Mouse (Mus musculus) subcutaneous adipose tissue, adult 2 months (tissue): ENCODE data around the gene Vps72. TPM values are rescaled to one million over a fixed set of nuclear protein-coding genes. Genes with fewer than 3 reads are reported as not detected.

Experiments used
- polyA plus RNA-seq: library from polyadenylated mRNA; depleted of rRNA; stranded (reverse); fragments of >200 nt; gene quantifications from 2 replicates; pipeline ENCODE4 v1.2.3, GENCODE M21; 2012; ENCODE audit warnings: low replicate concordance; rRNA removed

Vps72 gene
- polyA plus RNA-seq, result 47.2 and 66.3 TPM in 2 replicates

DNA sequence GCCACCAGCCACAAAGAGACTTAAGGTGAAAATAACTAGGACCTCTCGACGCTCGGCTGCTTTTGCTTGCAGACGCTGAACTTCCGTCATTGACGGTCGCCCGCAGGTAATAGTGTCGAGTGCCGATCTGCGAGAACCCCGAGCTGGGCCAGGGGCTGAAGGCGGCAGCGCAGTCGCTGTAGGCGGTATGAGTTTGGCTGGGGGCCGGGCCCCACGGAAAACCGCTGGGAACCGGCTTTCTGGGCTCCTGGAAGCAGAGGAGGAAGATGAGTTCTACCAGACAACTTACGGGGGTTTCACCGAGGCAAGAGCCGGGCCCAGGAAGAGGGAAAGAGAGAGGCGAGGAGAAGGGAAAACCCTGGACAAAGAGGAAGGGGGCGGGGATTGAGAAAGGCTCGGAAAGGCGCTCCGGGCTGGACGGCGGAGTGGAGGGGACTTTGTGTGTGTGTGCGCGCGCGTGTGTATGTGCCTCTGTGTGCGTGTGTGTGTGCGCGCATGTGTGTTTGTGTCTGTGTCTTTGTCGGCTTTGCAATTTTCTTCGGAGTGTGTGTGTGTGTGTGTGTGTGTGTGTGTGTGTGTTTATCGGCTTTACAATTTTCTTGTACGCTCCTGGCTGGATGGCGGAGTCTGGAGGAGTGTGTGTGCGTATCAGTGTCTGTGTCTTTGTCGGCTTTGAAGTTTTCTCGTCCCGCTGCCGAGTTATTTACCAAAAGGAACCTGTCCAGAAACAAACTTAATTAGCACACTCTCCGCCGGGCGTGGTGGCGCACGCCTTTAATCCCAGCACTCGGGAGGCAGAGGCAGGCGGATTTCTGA is at the start of gene Vps72:
TSS of gene Vps72 (plus strand) at position 112 of the 816 bp plus-strand sequence.

DNA sequence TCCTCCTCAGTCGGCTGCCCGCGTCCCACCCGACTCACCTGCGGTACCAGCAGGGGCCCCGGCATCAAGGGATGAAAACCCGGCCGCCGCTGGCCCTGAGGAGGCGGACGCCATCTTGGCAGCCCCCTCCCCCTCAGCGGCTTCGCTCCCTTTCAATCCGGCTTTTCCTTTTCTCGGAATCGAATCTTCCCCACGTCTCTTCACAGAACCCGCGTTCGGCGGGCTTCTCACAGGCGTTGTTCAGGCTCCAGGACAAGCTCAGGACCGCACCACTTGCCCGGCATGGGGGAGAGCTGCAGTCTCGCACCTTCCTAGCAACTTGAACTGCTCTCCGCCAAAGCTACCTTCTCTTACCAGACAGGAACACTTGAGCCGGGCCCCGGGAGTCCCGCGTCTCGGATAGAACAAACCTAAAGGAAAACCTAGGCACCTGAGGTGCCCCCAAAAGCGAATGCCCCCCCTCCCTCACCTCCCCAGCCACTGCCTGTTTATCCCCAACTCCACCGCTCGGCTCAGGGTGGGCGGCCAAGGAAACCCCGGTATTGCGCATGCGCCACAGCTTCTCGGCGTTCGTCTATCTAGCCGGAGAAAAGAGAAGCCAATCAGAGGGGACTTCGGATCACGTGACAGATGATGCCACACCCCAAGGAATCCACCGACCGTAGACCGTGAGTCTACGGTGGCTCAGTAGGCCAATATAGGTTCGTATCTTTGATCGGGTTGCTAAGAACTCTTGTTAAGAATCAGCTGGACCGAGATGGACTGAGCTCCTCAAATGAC is 4.3 kb upstream of the Vps72 start, which contains the start of gene Pip5k1a:
TSS of gene Pip5k1a (minus strand) at position 593 of the 780 bp plus-strand sequence.

GRCm38 (mm10) chr3:95124246-95124645 is 13.4 kb downstream of the Vps72 start, which contains the start of gene Tmod4:
Gene Tmod4 (plus strand): TSS chr3:95124476.

GRCm38 (mm10) chr3:95133680-95134101 is 22.9 kb downstream of the Vps72 start, which contains the start of the genes Scnm1 and Lysmd1:
Gene Scnm1 (minus strand): TSS chr3:95134011.
Gene Lysmd1 (plus strand): TSS chr3:95134088.

GRCm38 (mm10) chr3:95141952-95142616 is 31.3 kb downstream of the Vps72 start, which contains the start of gene Tnfaip8l2:
Gene Tnfaip8l2 (minus strand): TSS chr3:95142360.

GRCm38 (mm10) chr3:95159987-95160963 is 49.5 kb downstream of the Vps72 start, which contains the start of gene Sema6c:
Gene Sema6c (plus strand): TSS chr3:95160457.

Other genes starting within 250 kb of the Vps72 start
- 221 and 267 TPM in 2 replicates for gene Psmb4, start 224.1 kb upstream of the Vps72 start, polyA plus RNA-seq
- gene Selenbp1, start 178.0 kb upstream of the Vps72 start, polyA plus RNA-seq, result 143 and 365 TPM in 2 replicates
- gene Rfx5, start 156.9 kb upstream of the Vps72 start, polyA plus RNA-seq, result 11.9 and 30.6 TPM in 2 replicates
- 55.5 and 65.6 TPM in 2 replicates for gene Pi4kb, start 136.3 kb upstream of the Vps72 start, polyA plus RNA-seq
- gene Zfp687, start 95.6 kb upstream of the Vps72 start, polyA plus RNA-seq, result 14.2 and 26.4 TPM in 2 replicates
- gene Psmd4, start 68.4 kb upstream of the Vps72 start, polyA plus RNA-seq, result 192 and 240 TPM in 2 replicates
- gene Pip5k1a, start 4.1 kb upstream of the Vps72 start, polyA plus RNA-seq, result 18.7 and 25.1 TPM in 2 replicates
- 0.46 and 0.84 TPM in 2 replicates for gene Tmod4, start 13.5 kb downstream of the Vps72 start, polyA plus RNA-seq
- 48.2 and 53.5 TPM in 2 replicates for gene Scnm1, start 23.0 kb downstream of the Vps72 start, polyA plus RNA-seq
- 8.5 and 9.4 TPM in 2 replicates for gene Lysmd1, start 23.1 kb downstream of the Vps72 start, polyA plus RNA-seq
- gene Tnfaip8l2, start 31.3 kb downstream of the Vps72 start, polyA plus RNA-seq, result 18.6 and 23.0 TPM in 2 replicates
- gene Sema6c, start 49.4 kb downstream of the Vps72 start, polyA plus RNA-seq, result 6.0 and 30.1 TPM in 2 replicates
- 11.3 and 19.4 TPM in 2 replicates for gene Gabpb2, start 106.9 kb downstream of the Vps72 start, polyA plus RNA-seq
- gene Cdc42se1, start 117.7 kb downstream of the Vps72 start, polyA plus RNA-seq, result 52.9 and 68.9 TPM in 2 replicates
- 11.7 and 16.1 TPM in 2 replicates for gene Mllt11, start 121.1 kb downstream of the Vps72 start, polyA plus RNA-seq
- gene Gm128, start 130.6 kb downstream of the Vps72 start, polyA plus RNA-seq, result 0.91 TPM in 1 of 2 replicates, not detected in the other
- 0.09 and 6.4 TPM in 2 replicates for gene Bnipl, start 140.2 kb downstream of the Vps72 start, polyA plus RNA-seq
- gene Mindy1, start 170.3 kb downstream of the Vps72 start, polyA plus RNA-seq, result 82.0 and 89.1 TPM in 2 replicates
- gene Prune1, start 171.1 kb downstream of the Vps72 start, polyA plus RNA-seq, result 28.9 and 29.2 TPM in 2 replicates
- 4.1 and 7.0 TPM in 2 replicates for gene Anxa9, start 196.2 kb downstream of the Vps72 start, polyA plus RNA-seq
- gene Cers2, start 203.8 kb downstream of the Vps72 start, polyA plus RNA-seq, result 136 and 146 TPM in 2 replicates
- 12.4 and 26.7 TPM in 2 replicates for gene Setdb1, start 246.2 kb downstream of the Vps72 start, polyA plus RNA-seq